ENCODE assay signal across 22 mouse cellular contexts in the genomic region with DNA sequence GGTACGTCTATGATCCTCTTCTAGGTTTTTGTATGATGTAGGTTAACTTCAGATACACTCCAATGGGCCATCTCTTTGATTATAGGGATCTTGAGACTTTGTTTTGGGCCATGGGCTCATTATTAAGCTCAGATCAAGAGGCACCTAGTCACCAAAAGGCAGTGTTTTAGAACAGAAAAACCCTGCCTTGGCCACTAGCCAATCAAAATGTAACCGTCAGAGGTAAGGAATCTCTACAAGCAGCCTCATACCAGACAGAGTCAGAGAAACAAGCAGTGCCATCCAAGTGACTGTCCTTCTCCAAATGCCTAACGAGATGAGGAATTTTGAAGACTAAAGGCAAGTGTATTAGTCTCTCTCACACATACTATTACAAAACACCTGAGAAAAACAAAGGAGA.
"Had no signal": no experiment of that assay in that cellular context is flagged by ENCODE, and none has a peak within 500 bp of the region (broad histone marks: within the 10 kb centered on the region; RNA-seq: fewer than 3 reads in every experiment).

No protein-coding gene starts in this region.

- H3K27me3 ChIP-seq: heart, embryonic 13.5 days; heart, embryonic 15.5 days; hindbrain, embryonic 12.5 days; intestine, embryonic 15.5 days; limb, embryonic 12.5 days; liver, embryonic 13.5 days; liver, embryonic 15.5 days had no signal

- ATAC-seq: hindbrain, embryonic 16.5 days; inflammation-experienced regulatory T-cells, adult 6 months; intestine, embryonic 15.5 days; intestine, postnatal 0 days; liver, postnatal 0 days had no signal

- DNase-seq: gastrocnemius, adult 2 months; gastrocnemius, postnatal 10 days; gastrocnemius, postnatal 25 days; heart, adult 2 months; heart, postnatal 14 days; heart, postnatal 4 days; kidney, adult 18-20 months; kidney, adult 8-10 months; kidney, postnatal 14 days; kidney, postnatal 36 days; liver; liver, embryonic 13.5 days; liver, postnatal 0 days had no signal
